Mouse (Mus musculus): ENCODE results near the gene Tob2.

The Tob2 gene

GRCm38 (mm10) chr15:81836124-81836821 lies 22.3 kb downstream of the Tob2 start:
- TF ChIP-seq GATA4 (IDR thresholded peaks at IDR 0.05; ENCODE audit: insufficient replicate concordance, low read length) = peak; percentile 39; the same call in 1 of the 2 replicates

GRCm38 (mm10) chr15:81835007-81835880 lies 23.4 kb downstream of the Tob2 start:
- peak; percentile 80; the same call in 1 of the 2 replicates for TF ChIP-seq GATA4 (IDR thresholded peaks at IDR 0.05; ENCODE audit: insufficient replicate concordance, low read length)

GRCm38 (mm10) chr15:81834171-81834841 lies 24.3 kb downstream of the Tob2 start:
- no peak for TF ChIP-seq GATA4 (IDR thresholded peaks at IDR 0.05; ENCODE audit: insufficient replicate concordance, low read length)

GRCm38 (mm10) chr15:81833481-81833880 lies 25.1 kb downstream of the Tob2 start:
- no peak for TF ChIP-seq GATA4 (IDR thresholded peaks at IDR 0.05; ENCODE audit: insufficient replicate concordance, low read length)

- no peak for TF ChIP-seq GATA4 (IDR thresholded peaks at IDR 0.05; ENCODE audit: insufficient replicate concordance, low read length)
Observed at GRCm38 (mm10) chr15:81832219-81832618, 26.4 kb downstream of the Tob2 start.

GRCm38 (mm10) chr15:81831136-81831825 lies 27.3 kb downstream of the Tob2 start:
- no peak for TF ChIP-seq GATA4 (IDR thresholded peaks at IDR 0.05; ENCODE audit: insufficient replicate concordance, low read length)

- TF ChIP-seq GATA4 (IDR thresholded peaks at IDR 0.05; ENCODE audit: insufficient replicate concordance, low read length) = no peak
Observed at GRCm38 (mm10) chr15:81830530-81830929, 28.1 kb downstream of the Tob2 start.

- TF ChIP-seq GATA4 (IDR thresholded peaks at IDR 0.05; ENCODE audit: insufficient replicate concordance, low read length) = no peak
Observed at GRCm38 (mm10) chr15:81829208-81829580, 29.4 kb downstream of the Tob2 start.

- TF ChIP-seq GATA4 (IDR thresholded peaks at IDR 0.05; ENCODE audit: insufficient replicate concordance, low read length) = no peak
Observed at GRCm38 (mm10) chr15:81828426-81829207, 30.0 kb downstream of the Tob2 start.

GRCm38 (mm10) chr15:81824832-81825231 lies 33.8 kb downstream of the Tob2 start:
- no peak for TF ChIP-seq GATA4 (IDR thresholded peaks at IDR 0.05; ENCODE audit: insufficient replicate concordance, low read length)

GRCm38 (mm10) chr15:81822631-81823030 lies 36.0 kb downstream of the Tob2 start:
- TF ChIP-seq GATA4 (IDR thresholded peaks at IDR 0.05; ENCODE audit: insufficient replicate concordance, low read length) = no peak

GRCm38 (mm10) chr15:81818404-81818803 lies 40.2 kb downstream of the Tob2 start:
- no peak for TF ChIP-seq GATA4 (IDR thresholded peaks at IDR 0.05; ENCODE audit: insufficient replicate concordance, low read length)

- TF ChIP-seq GATA4 (IDR thresholded peaks at IDR 0.05; ENCODE audit: insufficient replicate concordance, low read length) = no peak
Observed at GRCm38 (mm10) chr15:81814716-81815370, 43.8 kb downstream of the Tob2 start.

Measured in liver, adult (tissue).